Mouse (Mus musculus) intestine, postnatal 0 days (tissue): Measurements from ENCODE around the gene Gm17622. TPM values are rescaled to one million over a fixed set of nuclear protein-coding genes. Genes with fewer than 3 reads are reported as not detected.

Source experiments
- ATAC-seq: fragments of 200-750 bp; cut with Nextera tagmentation; 2 replicates; pipeline ENCODE4 v1.8.0; 2017; ENCODE audit warnings: mild to moderate bottlenecking, moderate TSS enrichment, moderate library complexity
- H3K27ac ChIP-seq: fragments of 300-500 bp; sonication (generic); 2 replicates; pipeline ENCODE4 v1.5.1; 2014; ENCODE audit warnings: mild to moderate bottlenecking, low read depth, low read length, moderate library complexity
- H3K27me3 ChIP-seq: fragments of 300-500 bp; sonication (generic); replicated peaks from 2 replicates; pipeline ENCODE4 v1.6.1; 2014; ENCODE audit warnings: low read length, mixed read lengths; ENCODE audit not compliant: control insufficient read depth, insufficient read depth
- H3K36me3 ChIP-seq: fragments of 300-500 bp; sonication (generic); 2 replicates; pipeline ENCODE4 v1.6.1; 2014; ENCODE audit warnings: mild to moderate bottlenecking, moderate library complexity; ENCODE audit not compliant: control insufficient read depth, insufficient read depth
- H3K4me1 ChIP-seq: fragments of 300-500 bp; sonication (generic); replicated peaks from 2 replicates; pipeline ENCODE4 v1.6.1; 2014; ENCODE audit warnings: antibody characterized with exemption, low read length, mixed read lengths; ENCODE audit not compliant: control insufficient read depth, insufficient read depth
- H3K4me2 ChIP-seq: fragments of 300-500 bp; sonication (generic); replicated peaks from 2 replicates; pipeline ENCODE4 v1.6.1; 2014; ENCODE audit warnings: low read depth, mild to moderate bottlenecking, moderate library complexity
- H3K4me3 ChIP-seq: fragments of 300-500 bp; sonication (generic); 2 replicates; pipeline ENCODE4 v1.5.1; 2014; ENCODE audit warnings: low read depth, low read length
- H3K9ac ChIP-seq: fragments of 300-500 bp; sonication (generic); 2 replicates; pipeline ENCODE4 v1.6.1; 2014; ENCODE audit warnings: mild to moderate bottlenecking, low read depth, low read length
- H3K9me3 ChIP-seq: fragments of 300-500 bp; sonication (generic); 2 replicates; pipeline ENCODE4 v1.6.1; 2016; ENCODE audit warnings: mixed run types; ENCODE audit not compliant: control insufficient read depth
- CTCF ChIP-seq: sonication (generic); IDR thresholded peaks from 2 replicates; pipeline ENCODE4 v1.5.1; 2016; ENCODE audit warnings: low read depth, mild to moderate bottlenecking, control low read depth, antibody characterized with exemption, moderate library complexity
- WGBS: fragments of 180-500 bp; shearing (Covaris S2); extraction: QIAGEN DNeasy Blood & Tissue Kit; methylation state at CpG from one replicate; pipeline ENCODE4 v1.1.7; 2014; 5-methylcytosine and 5-hydroxymethylcytosine counted together
- polyA plus RNA-seq: library from polyadenylated mRNA; unstranded; fragments of >200 nt; fragmentation: Nextera tagmentation; extraction: Ambion mirVana; gene quantifications from 2 replicates; pipeline ENCODE4 v1.2.1, GENCODE M21; 2015

The Gm17622 gene
- polyA plus RNA-seq, 1 experiment from 2014 or later = not detected

DNA sequence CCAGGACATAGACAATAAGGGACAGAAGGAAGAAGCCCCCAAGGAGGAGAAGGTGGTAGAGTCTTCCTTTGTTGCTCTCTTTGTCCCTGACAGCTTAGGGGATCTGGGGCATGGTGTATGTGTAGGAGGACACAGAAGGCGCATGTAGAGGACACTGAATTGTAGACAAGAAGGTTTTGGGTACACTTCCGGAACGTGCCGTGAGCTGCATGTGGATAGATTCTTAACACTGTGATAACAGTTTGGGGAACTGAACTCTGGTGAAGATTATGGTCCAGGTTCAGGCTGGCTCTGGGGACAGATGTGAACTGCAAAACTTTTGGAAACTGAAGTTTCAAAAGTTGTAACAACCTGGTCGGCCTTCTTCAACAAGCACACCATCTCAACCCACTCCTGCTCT, 33.0 kb upstream of the Gm17622 start:
- no peak overlapping the region for H3K27ac ChIP-seq
- no peaks in the 10 kb centered on the region for H3K4me1 ChIP-seq
- H3K9me3 ChIP-seq = no peaks in the 10 kb centered on the region
- H3K27me3 ChIP-seq = no peaks in the 10 kb centered on the region
- no peak overlapping the region for H3K9ac ChIP-seq
- no peak overlapping the region for H3K4me3 ChIP-seq
- H3K4me2 ChIP-seq = no peak overlapping the region
- 56% methylated on average over 5 of the region's 5 CpGs for WGBS
- no peak for ATAC-seq
- no peaks in the 10 kb centered on the region for H3K36me3 ChIP-seq
- no peak for TF ChIP-seq CTCF

DNA sequence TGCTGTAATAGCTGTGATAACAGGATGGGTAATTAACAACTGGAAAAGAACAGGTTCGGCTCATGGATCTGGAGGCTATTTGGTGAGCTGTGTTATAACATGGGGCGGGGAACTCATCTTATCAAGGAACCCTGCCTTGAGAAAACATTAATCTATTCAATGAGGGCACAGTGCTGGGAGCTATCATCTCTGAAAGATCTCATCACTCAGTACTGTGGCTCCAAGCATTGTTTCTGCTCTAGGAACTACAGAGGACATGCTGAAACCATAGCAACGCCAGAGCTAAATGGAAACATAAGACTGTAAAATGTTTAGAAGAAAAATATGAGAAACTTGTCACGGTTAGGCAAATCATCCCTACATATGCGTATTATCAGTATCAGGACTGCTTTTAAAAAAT, 32.5 kb upstream of the Gm17622 start:
- H3K9me3 ChIP-seq = no peaks in the 10 kb centered on the region
- ATAC-seq = no peak
- 39% methylated on average over 5 of the region's 5 CpGs for WGBS

DNA sequence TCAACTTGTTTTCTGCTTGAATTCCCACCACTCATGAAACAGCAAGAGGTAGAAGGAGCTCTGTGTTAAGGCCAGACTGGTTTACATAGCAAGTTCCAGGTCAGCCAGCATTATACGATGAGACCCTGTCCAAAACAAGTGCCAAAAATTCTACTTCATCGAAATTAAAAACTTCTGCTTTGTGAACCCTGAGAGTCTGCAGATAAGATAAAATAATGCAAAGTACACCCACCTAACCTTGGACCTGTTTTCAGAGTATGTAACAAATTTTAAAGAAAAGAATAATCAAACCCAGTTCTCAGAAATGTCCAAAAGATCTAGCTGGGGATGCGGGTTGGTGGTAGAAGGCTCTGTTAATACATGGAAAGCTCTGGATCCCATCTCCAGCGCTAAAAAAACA, 31.9 kb upstream of the Gm17622 start:
- no peak overlapping the region for H3K4me2 ChIP-seq
- H3K9me3 ChIP-seq = no peaks in the 10 kb centered on the region
- H3K4me3 ChIP-seq = no peak overlapping the region
- H3K36me3 ChIP-seq = no peaks in the 10 kb centered on the region
- no peaks in the 10 kb centered on the region for H3K4me1 ChIP-seq
- H3K27ac ChIP-seq = no peak overlapping the region
- H3K9ac ChIP-seq = no peak overlapping the region
- TF ChIP-seq CTCF = no peak
- no peaks in the 10 kb centered on the region for H3K27me3 ChIP-seq
- 68% methylated on average over 4 of the region's 4 CpGs for WGBS
- no peak for ATAC-seq

More for the DNA sequence above, 32.5 kb upstream of the Gm17622 start:
- Histone ChIP-seq H3K4me1 (no peaks in the 10 kb centered on the region), H3K9ac (no peak overlapping the region), H3K4me3 (no peak overlapping the region), H3K36me3 (no peaks in the 10 kb centered on the region), H3K27me3 (no peaks in the 10 kb centered on the region), H3K4me2 (no peak overlapping the region), H3K27ac (no peak overlapping the region)
- no peak for TF ChIP-seq CTCF

GRCm38 (mm10) chr13:96462644-96463043, 27.9 kb upstream of the Gm17622 start:
- WGBS = 49% methylated on average over 1 of the region's 1 CpGs
- Histone ChIP-seq H3K4me2 (no peak overlapping the region), H3K9me3 (no peaks in the 10 kb centered on the region), H3K27ac (no peak overlapping the region), H3K27me3 (no peaks in the 10 kb centered on the region), H3K4me1 (no peaks in the 10 kb centered on the region), H3K9ac (no peak overlapping the region), H3K4me3 (no peak overlapping the region), H3K36me3 (no peaks in the 10 kb centered on the region)
- no peak for TF ChIP-seq CTCF
- no peak for ATAC-seq

DNA sequence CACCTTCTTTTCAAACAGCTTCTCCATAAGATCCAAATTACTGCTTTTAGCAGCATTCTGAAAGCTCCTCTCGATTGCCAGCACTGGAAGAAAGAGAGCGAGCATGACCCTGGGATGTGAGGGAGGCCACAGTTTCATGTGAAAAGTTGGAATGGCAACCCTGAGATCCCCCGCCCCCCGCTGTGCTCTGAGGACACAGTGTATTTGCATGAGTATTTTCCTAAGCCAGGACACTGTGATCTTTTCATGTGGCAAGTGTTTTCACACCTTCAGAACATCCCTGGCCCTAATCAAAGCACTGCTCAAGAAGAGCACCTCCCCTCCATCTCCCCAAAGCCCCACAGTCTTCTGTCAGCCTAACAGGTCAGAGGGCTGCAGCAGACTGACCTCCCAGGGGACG, 25.2 kb upstream of the Gm17622 start:
- H3K9me3 ChIP-seq = no peaks in the 10 kb centered on the region
- H3K27me3 ChIP-seq = no peaks in the 10 kb centered on the region
- H3K4me2 ChIP-seq = no peak overlapping the region
- H3K4me3 ChIP-seq = no peak overlapping the region
- H3K4me1 ChIP-seq = no peaks in the 10 kb centered on the region
- no peak overlapping the region for H3K9ac ChIP-seq
- H3K36me3 ChIP-seq = no peaks in the 10 kb centered on the region
- WGBS = 75% methylated on average over 5 of the region's 5 CpGs
- TF ChIP-seq CTCF = no peak
- ATAC-seq = no peak
- H3K27ac ChIP-seq = no peak overlapping the region

GRCm38 (mm10) chr13:96468678-96469077, 21.9 kb upstream of the Gm17622 start:
- Histone ChIP-seq H3K4me2 (no peak overlapping the region), H3K36me3 (no peaks in the 10 kb centered on the region), H3K27me3 (no peaks in the 10 kb centered on the region), H3K9ac (no peak overlapping the region), H3K4me1 (no peaks in the 10 kb centered on the region), H3K27ac (no peak overlapping the region), H3K9me3 (no peaks in the 10 kb centered on the region), H3K4me3 (no peak overlapping the region)
- 89% methylated on average over 5 of the region's 5 CpGs for WGBS
- TF ChIP-seq CTCF = no peak
- no peak for ATAC-seq

GRCm38 (mm10) chr13:96470556-96470955, 20.0 kb upstream of the Gm17622 start:
- H3K9ac ChIP-seq = no peak overlapping the region
- ATAC-seq = no peak
- no peaks in the 10 kb centered on the region for H3K4me1 ChIP-seq
- H3K36me3 ChIP-seq = no peaks in the 10 kb centered on the region
- H3K4me3 ChIP-seq = no peak overlapping the region
- H3K27ac ChIP-seq = no peak overlapping the region
- no peaks in the 10 kb centered on the region for H3K27me3 ChIP-seq
- 45% methylated on average over 6 of the region's 6 CpGs for WGBS
- H3K4me2 ChIP-seq = no peak overlapping the region
- no peak for TF ChIP-seq CTCF
- no peaks in the 10 kb centered on the region for H3K9me3 ChIP-seq
